Mouse (Mus musculus): Measurements from ENCODE around the gene Rnf43. TPM values are rescaled to one million over a fixed set of nuclear protein-coding genes. Genes with fewer than 3 reads are reported as not detected.

Gene Rnf43
- total RNA-seq, 2 experiments from 2014 or later: 1.6 to 2.8 TPM

DNA sequence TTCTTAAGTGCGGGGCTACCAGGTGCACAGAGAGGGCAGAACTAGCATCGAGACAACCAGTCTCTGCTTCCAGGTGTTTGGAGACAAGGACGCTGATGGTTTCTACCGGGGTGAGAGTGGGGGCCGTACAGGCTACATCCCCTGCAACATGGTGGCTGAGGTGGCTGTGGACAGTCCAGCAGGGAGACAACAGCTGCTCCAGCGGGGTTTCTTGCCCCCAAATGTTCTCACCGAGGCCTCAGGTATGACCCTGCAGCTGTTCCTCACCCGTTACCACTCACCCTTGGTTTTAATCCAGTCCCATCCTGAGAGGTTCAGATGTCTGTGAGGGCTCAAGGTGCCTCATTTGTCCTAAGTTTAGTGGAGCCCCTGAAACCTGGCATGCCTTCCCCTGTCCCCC lies 117.6 kb downstream of the Rnf43 start:
- no peak for DNase-seq (ENCODE audit: extremely low spot score in 1 of 2, low spot score in 1 of 2)

Small RNAs within 50 kb of the gene (microRNA-seq; reads per million reads assigned to microRNA genes)
- gene Mir142 (0 reads per million in 2 experiments), gene Mir142b (0 reads per million in 2 experiments)

Other genes starting within 250 kb of the Rnf43 start
- not detected for gene Gm11492, start 96.1 kb upstream of the Rnf43 start, total RNA-seq (2021)
- 100 to 1,000 TPM; 165 to 186 TPM for gene Sept4, start 93.8 kb upstream of the Rnf43 start, total RNA-seq (2021)
- gene Mtmr4, start 70.6 kb upstream of the Rnf43 start, total RNA-seq (2021): 10 to 100 TPM; 72.8 to 89.7 TPM
- gene Hsf5, start 45.6 kb upstream of the Rnf43 start, total RNA-seq (2021): under 1 TPM; 0.32 to 0.35 TPM
- 10 to 100 TPM; 65.7 to 81.0 TPM for gene Supt4a, start 74.8 kb downstream of the Rnf43 start, total RNA-seq (2021)
- 100 to 1,000 TPM; 128 to 163 TPM for gene Tspoap1, start 97.8 kb downstream of the Rnf43 start, total RNA-seq (2021)
- under 1 TPM; 0.14 to 0.17 TPM for gene Mpo, start 130.9 kb downstream of the Rnf43 start, total RNA-seq (2021)
- 1 to 10 TPM in 1 of 2 experiments, under 1 TPM in 1; 0.45 to 1.0 TPM for gene Lpo, start 165.6 kb downstream of the Rnf43 start, total RNA-seq (2021)
- 1 to 10 TPM; 5.3 to 6.2 TPM for gene Mks1, start 190.5 kb downstream of the Rnf43 start, total RNA-seq (2021)
- gene Epx, start 212.8 kb downstream of the Rnf43 start, total RNA-seq (2021): under 1 TPM; 0.10 to 0.21 TPM
- not detected for gene Olfr462, start 229.5 kb downstream of the Rnf43 start, total RNA-seq (2021)
- not detected for gene Olfr463, start 234.7 kb downstream of the Rnf43 start, total RNA-seq (2021)

All from layer of hippocampus, postnatal 25 days (tissue).